Mouse (Mus musculus): ENCODE data around the gene Wsb2. TPM values are rescaled to one million over a fixed set of nuclear protein-coding genes. Genes with fewer than 3 reads are reported as not detected.
A peak's percentile ranks its signal among the peaks of the same experiment; 100 is the strongest.
"Not testable (repeated sequence)": the region's sequence is repeated elsewhere in the genome, so short reads cannot be mapped to it uniquely, and the experiment has no call there.

Wsb2 gene
- total RNA-seq (2015; ENCODE audit: low replicate concordance) (6.1 and 13.4 TPM in 2 replicates), total RNA-seq (2017; ENCODE audit: low replicate concordance) (3.8 and 7.7 TPM in 2 replicates)

- ATAC-seq (replicated peaks; ENCODE audit: low FRiP score, poor library complexity, severe bottlenecking): peak; percentile 71
These were observed at the start of gene Wsb2 for GRCm38 (mm10) chr5:117357129-117357477. Gene Wsb2 (plus strand): TSS chr5:117357304.

GRCm38 (mm10) chr5:117307699-117308098, 49.4 kb upstream of the Wsb2 start:
- ATAC-seq (replicated peaks; ENCODE audit: low FRiP score, poor library complexity, severe bottlenecking): peak; percentile 69

GRCm38 (mm10) chr5:117313420-117313819, 43.7 kb upstream of the Wsb2 start:
- ATAC-seq (replicated peaks; ENCODE audit: low FRiP score, poor library complexity, severe bottlenecking): peak; percentile 76

- no peak for ATAC-seq (replicated peaks; ENCODE audit: low FRiP score, poor library complexity, severe bottlenecking)
These were observed 43.2 kb upstream of the Wsb2 start for GRCm38 (mm10) chr5:117313909-117314308.

GRCm38 (mm10) chr5:117314587-117315428, 42.3 kb upstream of the Wsb2 start:
- ATAC-seq (replicated peaks; ENCODE audit: low FRiP score, poor library complexity, severe bottlenecking): no peak

- ATAC-seq (replicated peaks; ENCODE audit: low FRiP score, poor library complexity, severe bottlenecking): peak; percentile 82
These were observed 38.1 kb upstream of the Wsb2 start, which contains the start of gene Vsig10 for GRCm38 (mm10) chr5:117318741-117319629. Gene Vsig10 (plus strand): TSS chr5:117319083.

GRCm38 (mm10) chr5:117323751-117324150, 33.4 kb upstream of the Wsb2 start:
- ATAC-seq (replicated peaks; ENCODE audit: low FRiP score, poor library complexity, severe bottlenecking): no peak

GRCm38 (mm10) chr5:117326408-117326807, 30.7 kb upstream of the Wsb2 start:
- ATAC-seq (replicated peaks; ENCODE audit: low FRiP score, poor library complexity, severe bottlenecking): no peak

GRCm38 (mm10) chr5:117330457-117330856, 26.6 kb upstream of the Wsb2 start:
- ATAC-seq (replicated peaks; ENCODE audit: low FRiP score, poor library complexity, severe bottlenecking): no peak

- ATAC-seq (replicated peaks; ENCODE audit: low FRiP score, poor library complexity, severe bottlenecking): no peak
These were observed 19.1 kb upstream of the Wsb2 start for GRCm38 (mm10) chr5:117337999-117338398.

- 0 out of 2 replicates have a peak, but pooled peaks have one; percentile 39 for ATAC-seq (replicated peaks; ENCODE audit: low FRiP score, poor library complexity, severe bottlenecking)
These were observed 18.6 kb upstream of the Wsb2 start for GRCm38 (mm10) chr5:117338503-117338902.

- no peak for ATAC-seq (replicated peaks; ENCODE audit: low FRiP score, poor library complexity, severe bottlenecking)
These were observed 17.0 kb upstream of the Wsb2 start for GRCm38 (mm10) chr5:117340081-117340480.

GRCm38 (mm10) chr5:117341896-117342295, 15.2 kb upstream of the Wsb2 start:
- no peak for ATAC-seq (replicated peaks; ENCODE audit: low FRiP score, poor library complexity, severe bottlenecking)

GRCm38 (mm10) chr5:117344496-117344895, 12.6 kb upstream of the Wsb2 start:
- not testable (repeated sequence) for ATAC-seq (replicated peaks; ENCODE audit: low FRiP score, poor library complexity, severe bottlenecking)

GRCm38 (mm10) chr5:117345432-117345976, 11.6 kb upstream of the Wsb2 start:
- ATAC-seq (replicated peaks; ENCODE audit: low FRiP score, poor library complexity, severe bottlenecking): no peak

- no peak for ATAC-seq (replicated peaks; ENCODE audit: low FRiP score, poor library complexity, severe bottlenecking)
These were observed 10.8 kb upstream of the Wsb2 start for GRCm38 (mm10) chr5:117346281-117346680.

- no peak for ATAC-seq (replicated peaks; ENCODE audit: low FRiP score, poor library complexity, severe bottlenecking)
These were observed 10.1 kb upstream of the Wsb2 start for GRCm38 (mm10) chr5:117347011-117347410.

GRCm38 (mm10) chr5:117347838-117348237, 9.3 kb upstream of the Wsb2 start:
- ATAC-seq (replicated peaks; ENCODE audit: low FRiP score, poor library complexity, severe bottlenecking): no peak

GRCm38 (mm10) chr5:117348279-117348678, 8.8 kb upstream of the Wsb2 start:
- ATAC-seq (replicated peaks; ENCODE audit: low FRiP score, poor library complexity, severe bottlenecking): no peak

- no peak for ATAC-seq (replicated peaks; ENCODE audit: low FRiP score, poor library complexity, severe bottlenecking)
These were observed 3.0 kb upstream of the Wsb2 start for GRCm38 (mm10) chr5:117354121-117354520.
